Mouse (Mus musculus): ENCODE measurements at regions not wholly inside any gene's neighbourhood (a gene's known extent, or its start where the extent isn't known, plus 50 kb on each side); places are given as distances from the start of the nearest gene placed in this dataset.

DNA sequence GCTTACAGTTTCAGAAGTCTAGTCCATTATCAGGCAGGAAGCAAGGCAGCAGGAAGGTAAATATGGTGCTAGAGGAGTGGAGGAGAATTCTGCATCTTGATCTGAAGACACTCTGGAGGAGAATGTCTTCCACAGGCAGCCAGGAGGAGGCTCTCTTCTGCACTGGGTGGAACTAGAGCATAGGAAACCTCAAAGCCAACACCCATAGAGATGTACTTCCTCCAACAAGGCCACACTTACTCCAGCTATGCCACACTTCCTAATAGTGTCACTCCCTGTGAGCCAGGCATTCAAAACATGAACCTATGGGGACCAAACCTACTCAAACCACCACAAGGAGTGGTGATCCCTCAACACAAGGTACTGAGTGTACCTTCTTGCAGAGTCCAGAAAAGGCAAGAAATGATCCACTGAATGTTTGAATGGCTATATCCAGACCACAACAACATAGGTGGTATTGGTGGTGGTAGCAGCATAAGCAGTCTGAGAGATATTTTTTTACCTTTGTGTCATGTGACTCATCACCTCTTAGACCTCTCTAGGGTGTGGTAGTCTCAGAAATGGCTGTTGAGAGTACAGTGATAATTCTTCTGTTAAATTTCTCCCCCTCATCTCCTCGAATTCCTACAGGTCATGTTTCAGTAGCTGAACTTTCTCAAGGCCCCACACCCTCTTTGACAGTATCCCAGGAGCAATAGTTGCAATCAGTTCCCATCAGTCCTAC is 152.3 kb upstream of the Mbnl1 start:
- DNase-seq, result no peak

DNA sequence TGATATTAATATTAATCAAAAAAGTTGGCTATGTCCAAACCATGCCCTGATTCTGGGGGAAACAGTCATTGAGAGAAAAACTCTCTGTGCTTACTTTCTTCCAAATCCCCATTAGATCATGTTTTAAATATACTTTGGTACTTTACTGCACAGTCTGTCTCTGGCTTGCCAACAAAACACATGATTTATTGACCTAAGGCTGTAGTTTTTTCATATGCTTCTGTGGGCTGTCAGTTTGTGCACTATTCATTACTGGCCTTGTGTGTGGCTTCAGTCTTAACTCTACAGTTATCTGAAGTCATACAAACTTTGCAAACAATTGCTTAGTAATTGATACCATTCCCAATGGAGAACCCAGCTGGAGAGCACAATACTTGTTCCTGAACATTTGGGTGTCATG is 149.1 kb upstream of the Mbnl1 start:
- DNase-seq, result no peak

DNA sequence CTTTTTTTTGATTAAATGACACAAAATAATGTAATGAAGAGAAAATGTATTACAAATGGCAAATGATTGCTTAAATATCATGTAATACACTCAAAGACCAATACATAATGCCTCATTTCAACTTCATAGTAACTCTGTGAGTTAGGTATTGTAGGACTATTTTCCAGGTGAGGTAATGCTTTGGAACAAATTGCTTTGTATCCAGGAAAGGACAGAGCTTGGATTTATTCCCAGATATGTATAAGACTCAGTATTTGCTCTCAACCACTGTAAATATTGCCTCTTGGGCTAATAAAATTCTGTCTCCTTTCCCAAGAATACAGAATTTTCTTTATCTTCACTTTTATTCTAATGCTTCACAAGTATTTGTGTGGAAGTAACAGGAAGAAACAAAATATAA is 148.2 kb upstream of the Mbnl1 start:
- no peak for DNase-seq

DNA sequence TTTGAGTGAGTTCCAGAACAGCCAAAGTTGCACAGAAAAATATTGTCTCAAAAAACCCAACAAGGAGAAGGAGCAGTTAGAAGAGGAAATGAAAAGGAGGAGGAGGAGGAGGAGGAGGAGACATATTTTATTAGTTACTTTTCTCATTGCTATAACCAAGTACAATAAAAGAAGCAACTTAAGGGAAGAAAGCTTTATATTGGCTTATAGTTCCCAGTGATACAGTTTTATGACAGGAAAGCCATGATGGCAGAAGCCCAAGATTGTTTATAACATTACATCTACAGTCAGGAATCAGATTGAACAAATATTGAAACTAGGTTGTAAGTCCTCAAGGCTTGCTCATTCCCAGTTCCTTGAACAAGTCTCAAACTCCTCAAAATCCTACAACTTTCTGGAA is 147.7 kb upstream of the Mbnl1 start:
- DNase-seq, result no peak

DNA sequence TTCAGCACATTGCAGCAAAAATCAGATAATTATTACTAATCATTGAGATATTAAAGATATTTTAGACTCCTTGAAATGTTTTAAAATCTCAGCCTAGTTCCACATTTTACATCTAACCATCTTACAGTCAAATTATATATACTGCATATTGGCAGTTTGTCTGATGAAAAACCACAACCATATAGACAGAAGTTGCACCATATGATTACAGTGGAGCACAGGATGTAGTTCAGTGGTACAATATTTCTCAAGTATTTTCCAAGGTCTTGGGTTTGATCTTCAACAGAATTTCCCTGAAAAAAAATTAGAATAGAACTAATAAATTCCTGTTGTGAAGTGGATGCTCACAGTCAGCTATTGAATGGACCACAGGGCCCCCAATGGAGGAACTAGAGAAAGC is 140.2 kb upstream of the Mbnl1 start:
- no peak for DNase-seq

DNA sequence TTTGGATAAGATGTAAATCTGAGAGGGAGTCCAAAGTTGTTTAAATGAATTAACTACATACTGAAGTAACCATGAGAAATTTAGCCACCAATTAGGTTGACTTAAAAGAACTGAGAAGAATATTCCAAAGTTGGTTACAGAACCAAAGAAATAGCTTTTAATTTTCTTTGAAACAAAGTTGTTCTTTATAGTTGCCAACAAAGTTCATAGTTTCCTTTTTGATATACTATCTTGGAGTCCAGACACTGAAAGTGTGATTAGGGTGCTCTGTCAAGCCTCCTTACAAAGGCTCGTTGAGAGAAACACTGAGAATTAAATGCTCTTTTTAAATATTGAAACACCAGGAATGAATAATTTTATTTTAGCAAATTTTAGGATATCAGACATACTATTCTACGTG is 139.0 kb upstream of the Mbnl1 start:
- DNase-seq, result no peak

DNA sequence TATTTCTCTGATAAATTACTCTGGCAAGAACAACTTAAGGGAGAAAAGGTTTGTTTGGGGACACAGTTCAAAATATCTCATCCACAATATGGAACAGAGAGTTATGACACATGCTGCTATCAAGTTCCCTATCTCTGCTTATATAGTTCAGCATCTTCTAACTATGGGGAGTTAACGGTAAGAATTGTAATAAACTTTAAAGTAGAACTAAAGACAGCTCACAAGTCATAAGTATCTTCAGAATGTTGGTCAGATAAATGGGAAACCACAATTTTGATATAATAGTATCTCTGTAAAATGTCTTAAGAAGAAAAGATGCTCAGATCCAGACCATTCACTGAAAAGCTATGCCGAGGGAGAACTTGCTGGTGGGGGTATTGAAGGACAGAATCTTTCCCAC is 138.5 kb upstream of the Mbnl1 start:
- DNase-seq, result no peak

DNA sequence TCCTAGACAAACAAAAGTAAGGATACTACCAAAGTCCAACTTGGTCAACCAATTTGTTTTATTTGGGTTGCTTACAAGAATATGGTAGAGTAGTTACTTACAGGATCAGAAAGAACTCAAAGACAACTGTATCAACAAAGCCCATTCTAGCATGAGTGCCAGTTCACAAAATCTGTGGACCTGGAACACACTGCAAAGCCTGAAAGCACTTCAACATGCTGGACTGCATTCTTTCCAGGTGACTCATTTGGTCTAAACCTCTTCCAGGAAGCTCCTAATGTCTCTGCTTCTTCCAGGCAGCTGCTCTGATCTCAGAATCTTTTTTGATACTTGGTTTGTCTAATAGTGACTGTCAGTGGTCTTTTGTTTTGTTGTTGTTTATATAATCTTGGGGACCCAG is 126.2 kb upstream of the Mbnl1 start:
- no peak for DNase-seq

DNA sequence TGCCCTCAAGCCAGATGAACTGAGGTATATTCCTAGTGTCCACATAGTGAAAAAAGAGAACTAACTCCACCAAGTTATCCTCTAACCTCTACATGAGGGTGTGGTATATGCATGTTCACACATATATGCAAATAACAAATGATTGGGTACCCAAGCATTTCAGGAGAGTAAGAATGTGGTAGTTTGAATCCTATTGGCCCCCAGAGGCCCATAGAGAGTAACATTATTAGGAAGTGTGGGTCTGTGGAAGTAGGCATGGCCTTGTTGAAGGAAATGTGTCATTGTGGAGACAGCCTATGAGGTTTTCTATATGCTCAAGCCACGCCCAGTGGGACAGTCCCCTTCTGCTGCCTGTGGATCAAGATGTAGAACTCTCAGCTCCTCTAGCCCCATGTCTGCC is 125.6 kb upstream of the Mbnl1 start:
- DNase-seq, result no peak

DNA sequence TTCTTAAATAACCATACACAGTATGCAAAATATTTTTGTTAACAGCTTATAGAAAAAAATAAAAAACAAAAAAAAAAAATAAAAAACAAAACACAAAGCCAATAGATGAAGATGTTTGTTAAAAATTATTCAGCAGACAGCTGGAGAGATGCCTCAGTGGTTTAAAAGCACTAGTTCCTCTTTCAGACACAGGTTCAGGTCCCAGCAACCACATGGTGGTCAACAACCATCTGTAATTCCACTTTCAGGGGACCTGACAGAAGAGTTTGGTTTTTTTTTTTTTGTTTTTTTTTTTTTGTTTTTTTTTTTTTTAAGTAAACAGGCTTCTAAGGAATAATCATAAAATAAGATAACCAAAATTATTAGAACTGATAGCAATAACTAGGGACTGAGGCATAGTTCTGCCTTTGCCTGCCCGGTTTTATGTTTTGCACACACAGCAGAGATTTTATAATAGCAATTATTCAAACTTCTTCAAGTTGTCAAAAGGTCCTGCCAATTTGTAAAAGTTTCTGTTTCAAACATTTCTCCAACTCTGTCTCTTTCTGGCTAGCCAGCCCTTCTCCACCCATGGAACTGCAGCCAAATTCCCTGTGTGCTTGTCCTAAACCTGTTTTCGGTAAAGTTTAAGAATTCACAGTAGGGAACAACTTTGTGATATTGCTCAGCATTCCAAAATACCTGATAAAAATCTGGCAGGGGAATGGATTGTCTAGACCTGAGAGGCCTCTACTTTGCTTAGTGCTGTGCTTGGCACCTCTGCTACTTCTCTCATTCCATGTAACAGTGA is 101.3 kb upstream of the Mbnl1 start:
- DNase-seq, result no peak

DNA sequence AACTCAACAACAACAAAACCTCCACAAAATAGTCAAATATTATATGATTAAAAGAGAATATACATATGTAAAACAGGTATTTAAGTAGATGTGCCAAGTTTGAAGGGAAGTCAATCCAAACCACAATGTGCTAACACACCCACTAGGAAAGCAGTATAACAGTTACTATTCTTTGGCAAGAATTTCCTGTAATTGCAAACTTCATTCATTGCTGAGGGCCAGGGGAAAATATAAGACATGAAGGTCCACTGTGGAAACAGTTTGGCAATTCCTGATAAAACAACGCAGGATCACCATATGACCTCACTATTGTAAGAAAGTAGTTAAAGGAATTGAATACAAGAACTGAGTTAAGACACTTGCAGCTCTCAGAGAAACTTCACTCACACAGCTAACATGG is 99.0 kb upstream of the Mbnl1 start:
- DNase-seq, result no peak

DNA sequence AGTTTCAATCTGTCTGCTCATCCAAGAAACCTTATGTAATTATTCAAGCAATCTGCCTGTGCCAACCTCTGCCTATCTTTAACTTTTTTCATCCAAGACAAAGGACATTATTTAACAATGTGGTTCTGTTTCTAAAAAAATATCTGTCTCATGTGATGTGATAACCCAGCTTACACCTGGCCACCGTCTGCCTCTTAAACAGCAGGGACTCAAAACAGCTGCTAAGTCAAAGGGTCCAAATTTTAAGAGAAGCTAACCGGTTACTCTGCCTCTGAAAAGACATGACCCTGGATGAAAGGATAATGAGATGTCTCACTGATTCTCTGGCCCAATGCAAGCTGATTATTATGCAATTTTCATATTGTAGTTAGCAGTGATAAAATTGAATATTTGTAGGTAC is 84.0 kb upstream of the Mbnl1 start:
- DNase-seq, result no peak

DNA sequence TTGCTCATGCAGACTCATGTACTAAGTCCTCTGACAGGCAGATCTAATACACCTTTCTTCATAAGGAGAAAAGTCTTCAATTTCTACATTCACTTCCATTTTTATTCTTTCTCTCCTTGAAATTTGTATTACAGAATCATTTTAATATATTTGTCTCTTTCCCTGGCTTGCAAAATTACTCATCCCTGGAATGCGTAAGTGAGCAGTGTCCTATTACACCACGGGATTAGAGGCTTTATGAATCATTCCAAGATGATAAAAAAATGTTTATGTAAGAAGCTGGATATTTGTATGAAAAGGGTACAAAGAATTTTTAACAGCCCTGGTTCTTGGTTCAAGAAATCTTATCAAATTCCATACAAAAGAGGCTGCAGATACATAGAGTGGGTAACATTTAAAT is 83.6 kb upstream of the Mbnl1 start:
- no peak for DNase-seq

DNA sequence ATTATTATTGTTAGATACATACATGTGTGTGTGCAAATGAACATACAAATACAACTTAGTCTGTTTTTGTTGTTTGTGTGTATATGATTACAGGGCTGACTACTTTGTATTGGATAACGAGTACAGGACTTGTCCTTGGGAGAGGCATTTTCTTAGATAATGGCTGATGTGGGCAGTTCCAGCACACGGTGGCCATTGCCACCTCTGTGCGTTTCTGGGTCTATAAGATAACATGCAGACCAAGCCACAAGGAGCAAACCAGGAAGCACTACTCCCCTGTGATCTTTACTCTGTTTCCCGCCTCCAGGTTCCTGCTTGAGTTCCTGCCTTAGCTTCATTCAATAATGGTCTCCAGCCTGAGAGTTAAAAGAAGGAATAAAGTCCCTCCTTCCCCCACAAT is 77.3 kb upstream of the Mbnl1 start:
- DNase-seq, result no peak

DNA sequence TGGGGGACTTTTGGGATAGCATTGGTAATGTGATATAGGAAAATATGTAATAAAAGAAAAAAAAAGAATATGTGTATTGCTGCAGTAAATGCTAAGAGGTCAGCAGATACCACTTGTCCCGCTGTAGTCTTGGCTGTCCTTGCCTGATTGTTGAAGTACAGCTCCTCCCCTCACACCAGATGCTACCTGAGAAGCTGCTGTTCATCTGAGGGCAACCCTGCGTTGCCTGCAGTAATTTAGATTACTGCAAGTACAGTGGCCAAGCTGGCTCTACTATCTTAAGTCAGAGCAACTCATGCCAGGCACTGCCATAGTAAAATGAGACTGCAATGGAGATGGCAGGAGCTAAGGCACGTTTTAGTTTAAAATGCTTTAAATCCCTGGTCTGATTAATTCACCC is 75.7 kb upstream of the Mbnl1 start:
- DNase-seq, result no peak

DNA sequence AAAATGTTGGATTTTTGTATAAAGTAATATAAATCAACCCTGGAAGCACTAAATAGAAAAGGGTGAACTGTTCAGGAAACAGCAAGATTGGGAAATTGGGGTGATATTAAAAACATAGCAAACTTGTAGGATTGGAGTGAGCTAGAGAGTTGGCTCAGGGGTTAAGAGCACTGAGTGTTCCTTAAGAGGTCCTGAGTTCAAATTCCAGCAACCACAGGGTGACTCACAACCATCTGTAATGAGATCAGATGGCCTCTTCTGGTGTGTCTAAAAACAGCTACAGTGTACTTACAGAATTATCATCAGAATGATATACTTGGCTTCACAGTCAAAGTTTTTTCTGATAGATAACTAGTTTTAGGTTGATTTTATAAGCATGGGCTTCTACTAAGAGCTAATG is 73.8 kb upstream of the Mbnl1 start:
- DNase-seq, result no peak

DNA sequence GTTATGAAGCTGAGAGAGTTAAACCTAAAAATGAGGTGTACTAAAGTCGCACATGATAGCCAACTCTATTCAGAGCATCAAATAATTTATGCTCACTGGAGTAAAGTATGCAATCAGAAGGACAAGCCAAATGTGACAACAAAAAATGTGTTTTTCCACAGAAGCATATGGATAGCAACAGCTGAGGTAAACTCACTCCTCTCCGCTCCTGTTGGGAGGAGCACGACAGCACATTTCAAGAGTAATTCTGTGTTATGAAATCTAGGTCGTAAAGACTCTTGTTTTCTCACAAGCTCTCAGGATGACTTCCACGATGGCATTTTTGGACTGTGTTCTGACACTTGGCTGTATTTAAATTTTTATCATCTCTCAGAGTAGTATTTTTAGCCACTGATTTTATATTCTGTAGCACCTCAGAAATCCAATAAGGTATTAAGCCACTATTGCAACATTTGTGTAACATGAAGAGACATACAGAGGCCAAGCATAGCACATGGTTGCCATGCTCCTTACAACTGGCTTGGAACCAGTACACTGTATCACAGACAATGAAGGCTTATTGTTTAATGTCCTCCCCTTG is 70.3 kb upstream of the Mbnl1 start:
- no peak for DNase-seq

DNA sequence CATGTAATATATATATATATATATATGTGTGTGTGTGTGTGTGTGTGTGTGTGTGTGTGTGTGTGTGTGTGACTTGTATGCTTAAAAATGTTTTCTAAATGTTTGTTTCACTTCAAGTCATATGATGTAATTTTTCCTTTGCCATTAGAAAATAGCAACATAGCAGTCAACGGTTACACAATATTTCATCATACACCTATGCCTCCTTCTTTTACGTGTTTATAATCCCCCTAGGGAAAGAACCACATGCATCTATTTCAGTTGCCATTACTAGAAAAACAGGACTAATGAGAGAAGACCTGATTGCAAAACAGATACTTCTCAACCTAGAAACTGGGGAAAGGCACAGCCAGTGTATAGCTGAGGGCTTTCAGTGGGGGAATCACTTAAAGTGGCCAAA is 65.2 kb upstream of the Mbnl1 start:
- no peak for DNase-seq

DNA sequence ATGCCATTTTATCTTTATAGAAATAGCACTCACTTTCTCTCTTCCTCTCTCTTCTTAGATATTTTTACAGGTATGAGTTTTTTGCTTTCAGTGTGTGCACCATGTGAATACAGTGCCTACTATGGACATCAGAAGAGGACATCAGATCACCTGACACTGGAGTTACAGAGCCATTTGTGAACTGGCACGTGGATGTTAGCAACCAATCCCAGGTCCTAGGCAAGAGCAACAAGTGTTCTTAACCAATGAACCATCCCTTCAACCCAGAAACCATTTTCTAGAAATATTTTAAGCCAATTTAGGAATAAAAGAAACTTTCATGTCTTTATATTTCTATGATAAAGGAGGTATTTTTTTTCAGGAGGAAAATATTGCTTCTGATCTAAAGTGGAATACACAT is 64.7 kb upstream of the Mbnl1 start:
- DNase-seq, result no peak

DNA sequence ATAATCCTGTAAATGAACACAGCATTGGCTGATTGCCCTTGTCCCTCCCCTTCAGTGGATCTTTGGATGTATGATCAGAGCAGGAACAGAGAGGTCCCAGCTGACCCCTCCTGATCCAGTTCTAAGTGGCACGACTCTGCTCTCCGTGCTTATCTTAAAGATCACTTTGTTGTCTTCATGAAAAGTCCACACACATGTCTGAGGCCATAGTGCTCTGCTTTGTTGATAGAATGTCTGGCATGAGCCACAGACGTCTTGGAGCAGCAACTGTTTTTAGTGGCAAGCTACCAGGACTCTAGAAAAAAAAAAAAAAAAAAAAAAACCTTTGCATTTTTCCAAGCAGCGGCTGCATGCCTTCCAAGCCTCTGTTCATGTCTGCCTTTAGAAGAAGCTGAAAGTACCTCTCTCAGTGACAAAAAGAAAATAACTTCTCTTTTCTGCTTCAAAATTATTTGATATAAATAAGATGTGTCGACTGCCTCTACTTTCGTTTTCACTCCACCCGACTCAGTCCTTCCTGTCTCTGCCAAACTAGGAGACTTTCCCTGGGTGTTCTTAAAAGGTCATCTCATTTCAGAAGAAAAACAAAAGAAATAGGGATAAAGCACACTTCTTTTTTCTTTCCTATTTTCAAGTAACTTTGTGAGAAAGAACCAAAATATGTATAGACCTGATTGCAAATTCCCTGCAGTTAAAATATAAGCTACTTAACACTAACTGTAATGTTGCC is 63.9 kb upstream of the Mbnl1 start:
- no peak for DNase-seq

DNA sequence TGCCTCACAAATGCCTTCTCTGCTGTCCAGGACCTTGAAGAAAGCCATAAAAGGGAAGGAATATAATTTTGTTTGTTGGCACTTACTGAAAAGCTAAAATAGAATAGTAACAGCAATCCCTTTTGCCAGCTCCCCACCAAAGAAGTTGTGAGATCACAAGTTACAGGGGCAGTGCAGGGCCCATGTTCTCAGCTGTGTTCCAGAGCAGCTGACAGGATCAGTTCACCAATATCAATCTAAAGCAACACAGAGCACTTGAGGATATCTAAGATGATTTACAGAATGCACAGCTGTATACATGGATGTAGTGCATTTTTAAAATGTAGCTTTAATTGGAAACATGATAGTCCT is 63.4 kb upstream of the Mbnl1 start:
- no peak for DNase-seq

DNA sequence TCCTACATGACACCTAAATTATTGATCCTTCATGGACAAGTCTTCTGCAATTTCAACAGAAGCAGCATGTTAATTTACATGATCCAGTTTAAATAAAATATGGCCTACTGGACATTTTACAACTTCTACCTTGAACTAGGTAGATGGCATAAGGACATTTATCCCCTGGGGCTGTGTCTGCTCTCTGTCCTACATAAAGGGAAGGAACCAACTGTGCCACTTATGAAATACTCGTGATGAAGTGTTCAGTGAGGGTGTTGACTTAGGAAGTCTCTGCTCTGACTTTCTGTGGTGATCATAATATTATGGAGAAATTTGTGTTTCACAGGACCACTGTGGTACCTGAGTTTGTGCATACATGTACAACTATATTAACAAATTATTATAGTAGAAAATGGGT is 60.9 kb upstream of the Mbnl1 start:
- DNase-seq, result no peak

DNA sequence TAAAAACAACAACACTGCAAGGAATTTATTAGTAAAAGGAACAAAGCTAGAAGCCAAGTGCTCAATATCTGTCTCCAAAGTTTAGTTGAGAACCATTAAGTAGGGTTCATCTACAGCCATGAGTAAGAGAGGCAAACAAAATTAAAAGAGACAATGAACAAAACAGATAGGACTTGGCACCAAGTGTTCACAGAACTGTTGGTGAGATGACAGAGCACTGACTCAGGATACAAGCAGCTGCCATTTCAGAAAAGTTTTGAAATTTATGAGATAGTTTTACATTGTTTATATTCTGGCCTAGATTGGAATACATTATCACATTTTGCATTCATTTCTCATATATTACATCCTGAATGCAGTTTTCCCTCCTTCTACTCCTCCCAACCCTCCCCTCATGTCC is 60.4 kb upstream of the Mbnl1 start:
- DNase-seq, result no peak

DNA sequence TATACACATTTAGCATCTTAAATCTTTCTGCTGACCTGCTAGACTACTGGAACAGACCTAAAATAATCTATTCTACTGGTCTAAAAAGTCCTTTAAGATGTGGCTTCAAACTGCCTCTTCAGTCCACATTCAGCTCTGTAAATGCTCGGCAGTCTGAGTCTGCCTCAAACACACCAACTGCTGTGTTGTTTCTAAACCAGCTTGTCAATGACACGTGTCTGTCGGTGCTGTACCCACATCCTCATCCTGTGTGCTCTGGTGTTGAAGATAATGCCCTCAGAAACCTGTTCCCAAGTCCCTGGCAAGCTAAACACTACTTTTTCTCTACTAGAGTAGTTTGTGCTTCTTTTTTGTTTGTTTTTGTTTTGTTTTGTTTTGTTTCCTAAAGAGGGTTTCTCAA is 58.9 kb upstream of the Mbnl1 start:
- DNase-seq, result no peak

Data from embryo, embryonic 11 days (tissue).